Mouse (Mus musculus): ENCODE data around the gene Nrxn3.

Gene Nrxn3

DNA sequence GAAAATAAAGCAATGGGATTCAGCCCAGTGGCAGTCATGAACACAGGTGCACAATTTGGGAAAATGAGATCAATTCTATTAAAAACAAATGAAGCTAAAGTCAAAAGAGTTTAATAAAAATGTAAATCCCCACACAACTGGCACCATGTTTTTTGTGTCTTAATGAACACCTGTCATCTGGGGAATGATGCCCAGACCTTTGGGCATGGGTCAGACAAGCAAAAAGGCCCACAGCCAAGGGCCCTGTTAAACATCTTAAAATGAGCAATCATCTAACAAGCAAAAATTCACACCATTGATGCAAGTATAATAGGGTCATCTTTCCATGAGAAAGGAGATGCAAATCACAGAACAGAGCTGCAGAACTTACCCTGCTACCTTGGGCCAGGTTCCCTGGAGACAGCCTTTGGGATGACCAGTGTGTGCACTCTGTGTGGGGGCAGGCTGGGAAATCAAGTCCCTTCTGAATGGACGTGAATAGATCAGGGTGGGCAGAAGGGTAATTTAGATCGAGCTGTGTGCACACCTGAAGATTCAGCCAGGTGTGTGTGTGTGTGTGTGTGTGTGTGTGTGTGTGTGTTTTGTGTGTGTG, 1223.3 kb downstream of the Nrxn3 start:
- no peak for DNase-seq (ENCODE audit: low spot score in 2 of 2)

DNA sequence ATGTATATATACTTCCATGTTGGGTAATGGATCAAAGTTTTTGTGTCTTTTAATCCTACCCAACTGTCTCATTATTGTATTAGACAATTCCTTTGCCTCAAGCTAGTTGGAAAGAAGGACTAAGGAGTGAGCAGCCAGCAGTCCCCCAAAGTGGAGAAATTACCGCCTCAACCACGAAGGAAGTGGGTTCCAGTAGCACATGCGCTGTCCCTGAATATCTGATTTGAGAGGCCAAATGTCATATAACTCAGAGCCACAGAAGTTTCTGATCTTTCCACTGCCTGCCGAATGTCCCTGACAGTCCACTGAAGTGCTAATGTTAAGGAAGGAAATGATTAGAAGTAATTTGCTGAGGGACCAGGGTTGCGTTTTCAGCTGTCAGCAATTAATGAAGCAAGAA, 1223.8 kb downstream of the Nrxn3 start:
- DNase-seq (ENCODE audit: low spot score in 2 of 2) = no peak

DNA sequence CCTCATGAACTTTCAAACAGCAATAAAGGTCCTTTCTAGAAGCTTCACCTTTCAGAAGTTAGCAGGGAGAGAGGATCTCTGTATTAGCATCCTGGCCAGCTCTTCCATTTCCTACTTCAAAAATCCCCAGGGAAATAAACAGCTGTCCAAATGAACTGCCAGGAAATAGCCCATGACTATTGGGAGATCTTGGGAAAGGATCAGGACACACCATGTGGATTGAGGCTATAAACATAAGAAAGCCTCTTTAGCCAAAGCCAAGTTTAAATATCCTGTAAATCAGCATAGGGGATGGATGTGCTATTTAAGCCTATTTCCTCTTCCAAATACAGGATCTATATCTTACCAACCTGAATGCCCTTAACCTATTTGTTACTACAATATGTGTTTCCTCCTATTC, 1230.6 kb downstream of the Nrxn3 start:
- DNase-seq (ENCODE audit: low spot score in 2 of 2) = no peak

DNA sequence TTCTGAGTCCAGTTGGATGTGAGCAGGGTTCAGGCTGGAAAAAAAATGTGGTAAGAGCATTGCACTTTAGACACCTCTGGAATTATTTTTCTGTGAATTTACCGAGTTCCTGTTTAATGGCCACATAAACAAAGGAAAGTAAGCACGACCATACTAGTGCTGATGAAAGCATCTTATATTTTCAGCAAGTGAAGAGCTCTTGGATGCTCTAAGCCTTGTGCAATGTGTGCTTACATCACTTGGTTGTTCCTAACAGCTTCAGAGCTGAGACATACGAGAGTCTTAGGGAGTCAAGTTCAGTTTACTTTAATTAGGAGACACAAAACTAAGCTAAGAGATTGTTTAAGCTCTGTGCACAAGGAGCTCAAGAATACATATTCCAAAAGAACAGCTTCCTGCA, 1231.0 kb downstream of the Nrxn3 start:
- no peak for DNase-seq (ENCODE audit: low spot score in 2 of 2)

DNA sequence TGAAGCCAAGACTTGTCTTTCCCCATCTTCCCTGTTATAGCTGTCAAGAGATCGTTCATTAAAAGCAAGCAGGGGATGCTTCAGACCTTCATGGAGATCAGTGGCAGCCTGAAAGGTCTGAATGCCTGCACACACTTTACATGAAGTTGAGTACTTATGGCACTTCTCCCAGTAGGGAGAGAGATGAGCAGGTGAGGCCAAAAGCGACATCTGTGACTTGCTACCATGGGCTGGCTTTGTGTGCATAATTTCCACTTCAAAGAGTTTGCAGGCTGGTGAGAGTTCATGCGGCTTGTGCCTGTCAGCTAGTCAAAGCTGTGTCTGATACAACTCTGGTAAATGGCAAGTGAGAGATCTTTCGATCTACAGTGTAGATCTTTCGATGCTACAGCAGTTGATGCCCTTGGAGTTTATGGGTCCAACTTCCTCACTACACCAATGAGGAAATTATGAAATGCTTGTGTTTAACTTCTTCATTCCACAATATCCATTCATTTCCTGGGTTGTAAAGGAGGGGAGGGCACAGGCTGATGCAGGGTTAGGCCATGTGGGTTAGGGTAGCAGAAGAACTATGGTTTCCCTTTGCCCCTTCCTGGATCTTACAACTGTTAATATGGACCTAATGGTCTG, 1231.9 kb downstream of the Nrxn3 start:
- DNase-seq (ENCODE audit: low spot score in 2 of 2) = no peak

DNA sequence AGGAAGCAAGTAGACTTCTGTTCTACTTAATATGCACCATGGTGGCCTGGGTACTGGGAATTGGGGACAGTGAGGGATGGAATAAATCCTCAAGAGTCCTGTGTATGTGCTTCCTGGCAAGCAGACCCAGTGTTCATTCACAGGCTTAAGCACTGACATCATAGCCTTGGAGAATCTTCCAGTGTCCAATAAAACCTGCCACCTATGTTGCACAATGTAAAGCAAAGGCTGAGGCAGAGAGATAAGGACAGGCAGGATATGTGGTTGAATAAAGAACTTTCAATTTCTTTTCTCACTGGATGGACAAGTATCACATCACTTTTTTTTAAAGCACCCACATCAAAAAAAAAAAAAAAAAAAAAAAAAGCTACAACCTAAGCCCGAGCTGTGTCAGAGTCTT, 1240.4 kb downstream of the Nrxn3 start:
- no peak for DNase-seq (ENCODE audit: low spot score in 2 of 2)

DNA sequence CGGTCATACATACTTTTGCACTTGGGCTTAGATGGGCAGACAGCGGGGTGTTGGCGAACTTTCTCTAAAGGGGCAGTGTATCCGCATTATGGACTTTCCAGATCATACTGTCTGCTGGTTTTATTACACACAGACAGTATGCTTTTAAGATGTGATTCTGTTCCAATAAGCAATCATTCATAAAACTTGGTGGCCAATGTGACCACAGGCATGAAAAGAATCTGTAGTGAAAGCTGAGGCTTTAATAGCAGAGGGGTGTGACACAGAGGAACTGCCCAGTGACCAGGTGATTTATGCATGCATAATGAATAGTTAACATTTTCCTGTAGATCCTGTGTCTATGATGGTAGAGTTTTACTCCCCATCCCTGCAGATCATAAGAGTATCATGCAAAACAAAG, 1254.0 kb downstream of the Nrxn3 start:
- no peak for DNase-seq (ENCODE audit: low spot score in 2 of 2)

DNA sequence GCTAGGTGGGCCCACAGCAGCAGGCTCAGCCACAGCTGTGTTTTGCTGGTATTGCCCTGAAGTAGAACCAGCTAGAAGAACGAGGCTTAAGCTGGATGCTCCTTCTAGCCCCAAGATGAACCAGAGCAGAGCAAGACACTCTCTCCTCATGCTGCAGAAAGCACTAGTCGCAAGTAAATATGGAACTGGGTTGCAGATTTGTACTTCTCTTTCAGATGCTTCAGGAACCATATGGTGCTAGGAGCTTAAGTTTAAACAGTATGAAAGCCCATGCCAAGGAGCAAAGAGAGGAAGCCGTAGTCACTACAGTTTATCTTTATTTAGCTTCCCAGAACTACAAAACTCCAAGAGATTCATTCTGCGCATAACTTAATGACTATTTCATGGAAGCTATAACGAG, 1254.8 kb downstream of the Nrxn3 start:
- peak in 1 of 2 experiments; percentile 36 for DNase-seq (ENCODE audit: low spot score in 2 of 2)

DNA sequence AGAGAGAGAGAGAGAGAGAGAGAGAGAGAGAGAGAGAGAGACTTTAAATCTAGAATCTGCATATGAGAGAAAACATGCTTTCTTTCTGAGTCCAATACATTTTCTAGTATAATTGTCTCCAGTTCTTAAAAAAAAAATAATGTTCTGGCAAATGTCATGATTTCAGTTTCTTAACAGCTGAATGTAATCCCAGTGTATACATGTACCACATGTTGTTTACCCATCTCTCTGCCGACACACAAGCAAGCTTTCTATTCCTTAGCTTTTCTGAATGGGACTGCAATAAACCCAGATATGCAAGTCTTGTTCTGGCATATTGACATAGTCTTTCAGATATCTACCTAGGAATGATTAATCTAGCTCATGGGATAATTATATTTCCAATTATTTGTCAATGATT, 1256.5 kb downstream of the Nrxn3 start:
- DNase-seq (ENCODE audit: low spot score in 2 of 2) = no peak

DNA sequence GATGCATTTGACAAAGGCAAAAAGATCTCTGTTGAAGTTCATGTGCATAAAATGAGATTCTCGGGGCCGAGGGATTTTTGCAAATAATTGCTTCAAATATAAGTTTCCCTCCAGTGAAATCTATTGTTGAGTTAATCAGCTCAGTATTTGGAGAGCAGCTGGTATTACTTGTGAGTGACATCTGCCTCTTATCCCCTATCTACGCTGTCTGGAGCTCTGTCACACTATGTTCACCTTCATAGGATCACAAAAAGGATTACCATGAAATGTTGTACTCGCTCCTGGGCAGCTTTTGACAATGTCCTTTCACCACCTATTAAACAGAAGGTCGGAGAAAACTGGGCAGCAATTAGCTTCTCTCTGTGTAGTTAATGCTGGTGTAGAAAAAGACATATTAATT, 1259.8 kb downstream of the Nrxn3 start:
- DNase-seq (ENCODE audit: low spot score in 2 of 2) = no peak

DNA sequence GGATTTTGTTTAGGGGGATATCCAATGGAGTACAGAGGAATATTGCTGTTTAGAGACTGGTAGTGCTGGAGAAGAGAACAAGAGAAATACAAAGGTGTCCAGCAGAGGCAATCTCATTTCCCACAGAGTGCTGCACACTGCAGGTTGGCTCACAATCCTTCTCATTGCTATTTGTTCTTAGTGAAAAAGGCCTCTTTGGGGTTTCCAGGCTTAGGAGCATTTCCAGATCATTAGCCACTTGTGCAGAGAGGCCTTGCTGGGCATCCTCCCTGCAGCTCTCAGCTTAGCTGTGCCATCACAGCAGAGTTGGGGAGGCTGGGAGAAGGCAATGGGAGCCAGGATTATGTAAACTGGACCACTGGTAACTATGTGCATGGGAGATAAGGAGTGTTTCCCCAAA, 1260.7 kb downstream of the Nrxn3 start:
- no peak for DNase-seq (ENCODE audit: low spot score in 2 of 2)

DNA sequence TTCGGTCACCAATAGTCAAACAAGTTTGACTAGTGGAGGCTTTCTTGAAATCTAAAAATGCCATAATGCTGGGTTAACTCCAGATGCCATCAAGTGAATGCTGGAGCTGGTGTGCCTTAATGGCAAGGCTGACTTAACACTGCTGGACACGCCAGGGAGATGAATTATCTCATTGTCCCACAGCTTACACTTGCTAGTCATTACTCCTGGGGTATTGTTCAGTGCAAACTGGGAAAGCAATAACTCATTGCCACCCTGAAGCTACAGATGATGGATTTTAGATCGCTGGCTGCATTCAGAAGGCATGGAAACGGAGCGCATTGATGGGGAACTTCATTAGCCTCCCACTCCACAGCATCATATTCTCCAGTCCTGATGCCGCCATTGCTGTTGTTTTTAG, 1263.5 kb downstream of the Nrxn3 start:
- no peak for DNase-seq (ENCODE audit: low spot score in 2 of 2)

DNA sequence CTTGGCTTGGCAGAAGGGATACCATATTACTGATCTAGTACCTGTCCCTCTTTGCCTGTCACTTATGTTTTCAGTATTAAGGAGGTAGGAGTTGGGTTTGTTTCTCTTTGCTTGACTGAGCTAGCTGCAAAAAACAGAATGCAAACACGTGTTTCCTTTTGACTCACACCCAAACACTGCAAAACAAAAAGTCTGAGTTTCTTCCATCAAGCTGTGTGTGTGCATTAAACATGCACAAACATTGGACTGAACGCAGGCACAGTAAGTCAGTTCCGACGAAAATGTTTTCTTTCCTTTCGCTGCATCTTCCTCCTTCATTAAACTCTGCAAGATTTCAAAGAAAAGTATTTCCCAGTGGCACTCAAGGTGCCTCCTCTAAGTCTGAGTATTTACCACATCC, 1270.6 kb downstream of the Nrxn3 start:
- no peak for DNase-seq (ENCODE audit: low spot score in 2 of 2)

DNA sequence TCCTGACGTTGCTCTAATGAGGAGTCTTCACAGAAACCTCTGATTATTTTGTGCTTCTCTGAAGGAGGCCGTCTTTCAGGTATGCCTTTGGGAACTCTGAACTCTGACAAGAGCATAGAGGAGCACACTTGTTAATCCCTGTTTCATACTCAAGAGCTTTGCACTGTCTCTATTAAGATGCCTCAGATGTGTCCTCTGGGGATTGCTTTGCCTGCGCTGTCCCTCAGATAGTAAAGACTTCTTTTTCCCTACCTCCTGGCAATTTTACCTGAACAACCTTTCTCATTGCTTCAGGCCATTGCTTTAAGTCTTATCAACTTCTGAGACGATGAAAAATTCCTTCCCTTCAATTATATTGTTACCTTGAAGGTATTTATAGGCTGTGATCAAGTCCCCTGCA, 1272.7 kb downstream of the Nrxn3 start:
- no peak for DNase-seq (ENCODE audit: low spot score in 2 of 2)

DNA sequence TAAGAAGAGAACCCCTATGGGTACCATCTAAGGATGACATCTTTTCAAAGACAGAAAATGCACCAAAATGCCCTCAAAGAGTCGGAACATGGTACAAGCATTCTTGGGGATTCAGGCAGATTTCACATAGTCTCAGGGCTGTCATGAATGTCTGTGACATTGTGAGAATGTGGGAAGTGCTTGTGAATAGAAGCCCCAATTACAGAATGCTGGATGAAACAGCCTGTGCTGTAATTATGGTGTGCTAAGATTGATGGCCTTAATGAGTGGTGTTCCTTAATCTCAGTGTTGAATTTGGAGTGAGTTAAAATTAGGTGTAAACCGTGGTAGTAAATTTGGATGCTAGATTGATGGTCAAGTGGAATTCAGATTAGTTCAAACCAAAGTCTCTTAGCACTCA, 1287.6 kb downstream of the Nrxn3 start:
- no peak for DNase-seq (ENCODE audit: low spot score in 2 of 2)

DNA sequence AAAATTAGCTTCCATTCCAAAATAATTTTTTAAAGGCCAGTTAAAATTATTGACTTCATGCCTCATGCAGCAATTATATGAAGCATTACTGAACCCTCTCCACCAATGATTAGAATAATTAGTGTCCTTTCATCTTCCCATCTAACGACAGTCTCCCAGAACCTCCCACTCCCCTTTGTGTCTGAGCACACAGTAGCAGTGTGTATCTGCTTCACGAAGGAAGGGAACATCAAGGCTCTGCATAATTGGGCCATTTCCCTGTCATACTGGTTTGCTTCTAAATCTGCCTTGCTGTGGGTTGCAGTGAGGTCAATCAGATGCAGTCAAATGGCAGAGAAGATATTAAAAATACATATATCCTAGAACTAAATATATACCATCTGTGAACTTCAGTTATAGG, 1291.3 kb downstream of the Nrxn3 start:
- no peak for DNase-seq (ENCODE audit: low spot score in 2 of 2)

DNA sequence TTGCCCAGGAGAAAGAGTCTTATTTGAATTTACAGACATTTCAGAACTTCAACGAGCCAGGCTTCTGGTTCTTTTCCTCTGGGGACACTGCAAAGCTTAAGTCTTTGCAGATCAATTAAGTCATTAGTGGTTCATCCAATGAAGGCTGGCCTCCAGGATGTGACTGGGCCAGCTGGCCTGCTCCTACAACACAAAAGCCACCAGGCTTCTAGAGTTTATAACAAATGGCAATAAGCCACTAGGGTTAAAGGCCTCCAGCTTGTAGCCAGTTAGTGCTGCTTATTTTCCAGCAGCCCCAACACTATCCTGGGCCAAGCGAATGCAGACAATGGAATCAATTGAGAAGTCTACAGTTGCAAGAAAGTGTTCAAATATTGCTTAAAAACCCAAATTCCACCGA, 1304.3 kb downstream of the Nrxn3 start:
- DNase-seq (ENCODE audit: low spot score in 2 of 2) = peak in 1 of 2 experiments; percentile 19

DNA sequence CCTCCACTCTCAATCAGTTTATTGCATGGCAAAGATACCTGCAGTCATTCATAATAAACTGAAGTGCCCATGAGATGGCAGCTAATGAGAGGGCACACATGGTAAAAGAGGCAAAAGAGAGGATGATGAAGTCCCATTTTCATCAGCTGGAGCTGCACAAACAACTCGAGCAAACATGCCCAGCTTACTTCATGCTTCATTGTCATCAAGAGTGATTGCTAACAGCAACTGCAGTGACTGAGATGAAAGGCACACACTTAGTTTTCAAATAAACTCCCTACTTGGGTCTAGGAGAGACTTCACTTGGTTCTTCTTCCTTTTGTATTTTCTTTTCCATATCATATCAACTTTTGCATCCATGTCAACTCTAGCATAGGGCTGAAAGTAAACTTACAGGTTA, 1318.4 kb downstream of the Nrxn3 start:
- no peak for DNase-seq (ENCODE audit: low spot score in 2 of 2)

DNA sequence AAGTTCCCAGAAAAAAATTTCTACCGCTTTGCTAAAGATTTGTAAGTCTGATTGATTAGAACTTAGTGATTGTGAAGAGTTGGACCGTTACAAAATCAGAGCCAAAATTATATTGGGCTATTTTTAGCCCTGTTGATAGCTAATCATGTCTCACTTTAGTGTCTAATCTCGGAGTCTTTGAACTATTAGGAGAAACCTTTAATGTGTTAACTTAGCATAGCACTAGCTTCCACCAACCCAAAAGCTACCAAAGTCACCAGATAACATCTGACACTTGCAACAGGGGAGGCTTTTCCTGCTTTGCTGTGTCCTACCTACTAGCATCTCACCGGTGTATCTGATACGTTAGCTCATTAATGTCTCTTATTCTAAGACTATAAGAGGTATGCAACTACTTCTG, 1333.6 kb downstream of the Nrxn3 start:
- DNase-seq (ENCODE audit: low spot score in 2 of 2) = no peak

DNA sequence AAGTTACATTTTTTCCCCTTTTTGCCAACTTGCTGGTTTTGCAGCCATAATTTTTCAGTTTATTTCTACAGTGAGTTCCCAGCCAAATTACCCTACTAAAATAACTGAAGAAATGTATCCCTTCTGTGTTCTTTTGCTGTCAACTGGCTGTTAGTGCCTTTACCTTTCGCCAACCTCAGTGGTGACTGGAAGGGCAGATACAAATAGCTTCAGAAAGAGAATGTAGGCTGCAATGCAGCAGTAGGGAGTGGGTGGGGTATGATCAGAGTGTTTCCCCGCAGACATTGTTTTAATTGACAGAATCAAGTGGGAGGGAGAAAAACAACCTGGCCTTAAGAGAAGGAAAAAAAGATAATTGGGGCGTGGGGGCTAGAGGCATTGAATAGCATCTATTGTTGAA, 1337.1 kb downstream of the Nrxn3 start:
- peak in 1 of 2 experiments; percentile 20 for DNase-seq (ENCODE audit: low spot score in 2 of 2)

DNA sequence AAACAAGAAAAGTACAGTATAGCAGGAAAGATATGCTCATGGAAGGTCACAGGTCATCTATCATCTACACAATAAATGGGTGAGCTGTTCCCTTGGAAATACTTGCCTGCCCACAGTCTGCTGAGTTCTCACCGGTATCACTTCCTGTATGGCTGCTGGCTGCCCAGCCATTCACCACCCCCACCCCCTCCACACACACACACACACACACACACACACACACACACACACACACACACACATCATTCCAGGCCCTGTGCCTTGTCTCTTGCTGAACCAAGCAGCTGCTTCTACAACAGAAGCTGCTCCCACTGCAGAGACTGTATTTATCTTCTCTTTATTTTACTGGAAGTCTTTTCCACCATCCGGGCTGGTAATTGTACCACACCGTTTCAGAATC, 1338.6 kb downstream of the Nrxn3 start:
- DNase-seq (ENCODE audit: low spot score in 2 of 2) = peak in 1 of 2 experiments; percentile 25

DNA sequence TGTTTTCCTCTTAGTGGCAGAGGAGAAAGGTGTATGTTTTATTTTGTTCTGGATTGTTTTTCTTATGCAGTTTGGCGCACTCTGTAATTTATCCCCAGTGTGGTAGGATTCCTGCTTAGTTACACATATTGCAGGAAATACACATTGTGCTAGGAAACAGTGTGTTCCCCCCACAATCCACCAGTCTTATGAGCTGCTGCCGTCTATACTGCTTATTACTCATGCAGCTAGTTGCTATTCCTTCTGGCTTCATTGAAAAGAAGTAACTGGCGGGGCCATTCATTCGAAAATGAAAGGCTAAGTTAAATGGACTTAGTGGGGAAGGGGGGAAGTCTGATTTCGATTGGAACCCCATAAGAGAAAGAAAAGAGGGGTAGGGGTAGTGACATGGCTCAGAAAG, 1339.5 kb downstream of the Nrxn3 start:
- no peak for DNase-seq (ENCODE audit: low spot score in 2 of 2)

DNA sequence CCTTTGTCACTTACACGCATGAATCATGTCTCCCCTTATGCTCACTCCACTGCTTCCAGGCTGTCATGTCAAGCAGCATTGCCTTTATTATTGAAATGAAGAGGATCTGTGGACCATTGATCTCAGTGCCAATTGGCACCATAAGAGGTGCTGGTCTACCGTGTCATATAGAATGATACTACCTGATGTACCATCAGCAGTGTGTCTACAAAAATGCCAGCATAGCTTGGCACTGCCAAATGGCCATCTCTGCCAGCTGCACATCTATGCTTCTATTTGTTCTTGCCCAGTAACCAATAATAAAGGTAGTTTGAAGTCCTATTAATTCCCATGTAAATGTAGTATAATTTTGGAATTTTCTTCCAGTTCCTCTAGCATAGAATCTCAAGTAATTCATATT, 1340.8 kb downstream of the Nrxn3 start:
- no peak for DNase-seq (ENCODE audit: low spot score in 2 of 2)

DNA sequence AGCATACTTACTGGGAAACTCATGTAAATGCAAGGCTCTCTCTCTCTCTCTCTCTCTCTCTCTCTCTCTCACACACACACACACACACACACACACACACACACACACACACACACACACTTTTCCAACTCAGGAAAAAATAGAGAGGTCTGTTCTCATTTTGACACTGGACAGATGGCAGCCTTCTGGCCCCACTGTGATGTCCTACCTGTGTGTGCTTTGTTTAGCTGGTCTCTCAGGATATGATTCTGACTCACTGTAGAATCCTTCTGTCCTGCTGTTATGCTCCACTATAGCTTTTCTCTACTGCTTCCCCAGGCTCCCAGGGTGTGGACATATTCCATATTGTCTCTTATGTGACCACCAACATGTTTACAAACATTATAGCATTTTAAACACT, 1363.2 kb downstream of the Nrxn3 start:
- DNase-seq (ENCODE audit: low spot score in 2 of 2) = peak in 1 of 2 experiments; percentile 24
